Mouse (Mus musculus): ENCODE data around the gene Hectd3. TPM values are rescaled to one million over a fixed set of nuclear protein-coding genes. Genes with fewer than 3 reads are reported as not detected.

Hectd3 gene
- 6.3 and 7.4 TPM in 2 replicates for polyA plus RNA-seq (2015; fragmentation: Nextera tagmentation; extraction: Ambion mirVana)

DNA sequence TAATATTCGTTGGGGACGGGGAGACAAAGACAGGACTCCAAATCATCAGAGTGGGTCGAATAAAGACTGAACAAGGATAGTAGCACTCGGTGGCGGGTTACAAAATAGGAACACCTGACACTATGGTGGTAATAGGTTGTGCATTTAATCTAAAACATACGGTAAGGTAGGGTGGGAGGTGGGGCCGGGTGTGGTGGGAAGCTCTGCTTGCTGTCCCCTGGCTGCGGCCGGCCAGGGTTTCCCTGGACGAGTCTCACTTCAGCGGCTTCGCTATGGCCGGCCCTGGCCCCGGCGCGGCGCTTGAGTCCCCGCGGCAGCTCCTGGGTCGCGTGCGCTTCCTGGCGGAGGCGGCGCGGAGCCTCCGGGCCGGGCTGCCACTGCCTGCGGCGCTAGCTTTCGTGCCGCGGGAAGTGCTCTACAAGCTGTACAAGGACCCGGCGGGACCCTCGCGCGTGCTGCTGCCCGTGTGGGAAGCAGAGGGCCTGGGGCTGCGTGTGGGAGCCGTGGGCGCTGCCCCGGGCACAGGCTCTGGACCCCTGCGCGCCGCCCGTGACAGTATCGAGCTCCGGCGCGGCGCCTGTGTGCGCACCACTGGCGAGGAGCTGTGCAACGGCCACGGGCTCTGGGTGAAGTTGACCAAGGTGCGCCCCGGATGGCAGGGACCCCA lies at the start of gene Hectd3:
TSS of gene Hectd3 (plus strand) at position 187 of the 667 bp plus-strand sequence.
- Histone ChIP-seq H3K9me3 (ENCODE audit: control insufficient read depth, low read length) (no peaks in the 10 kb centered on the region), H3K4me3 (ENCODE audit: low read depth, low read length) (peak within 1 kb of the TSS; percentile 86), H3K27me3 (ENCODE audit: control insufficient read depth, insufficient read depth, low read length) (no peaks in the 10 kb centered on the region), H3K4me1 (replicated peaks; ENCODE audit: control insufficient read depth, insufficient read depth) (peaks cover 7% of the 10 kb centered on the region), H3K9ac (ENCODE audit: low read length) (peak within 1 kb of the TSS; percentile 83), H3K27ac (replicated peaks) (peak within 1 kb of the TSS; percentile 82), H3K36me3 (ENCODE audit: control insufficient read depth, insufficient read depth, low read length) (peaks cover 8% of the 10 kb centered on the region), H3K4me2 (replicated peaks; ENCODE audit: low read depth) (peak within 1 kb of the TSS; percentile 97)
- peak; percentile 59 for ATAC-seq (ENCODE audit: low FRiP score, low TSS enrichment)
- peak; percentile 74 for DNase-seq (ENCODE audit: low spot score)
- TF ChIP-seq CTCF (IDR thresholded peaks at IDR 0.05; ENCODE audit: low read depth), result peak; percentile 11; the same call in 1 of the 2 replicates
- TF ChIP-seq EP300 (optimal IDR thresholded peaks at IDR 0.05), result no peak
- WGBS, result under 1% methylated on average over 58 of the region's 58 CpGs

DNA sequence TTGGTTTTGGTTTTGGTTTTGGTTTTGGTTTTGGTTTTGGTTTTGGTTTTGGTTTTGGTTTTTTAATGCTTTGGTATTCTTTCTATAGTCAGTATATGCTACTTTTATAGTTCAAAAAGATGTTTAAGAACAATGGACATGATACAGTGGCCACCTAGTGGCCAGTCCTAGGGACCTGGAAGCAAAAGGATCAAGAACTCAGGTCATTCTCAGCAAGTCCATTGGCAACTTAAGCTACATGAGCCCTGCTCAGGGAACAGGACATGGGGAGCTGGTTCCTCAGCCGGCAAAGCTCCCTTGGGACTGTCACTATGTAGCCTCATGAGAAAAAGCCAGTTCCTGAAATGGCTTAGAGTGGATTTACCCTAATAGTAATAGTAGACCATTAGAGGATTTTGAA lies 43.5 kb upstream of the Hectd3 start:
- Histone ChIP-seq H3K36me3 (ENCODE audit: control insufficient read depth, insufficient read depth, low read length) (no peaks in the 10 kb centered on the region), H3K27me3 (ENCODE audit: control insufficient read depth, insufficient read depth, low read length) (no peaks in the 10 kb centered on the region), H3K27ac (replicated peaks) (no peak overlapping the region), H3K4me3 (ENCODE audit: low read depth, low read length) (no peak overlapping the region), H3K9ac (ENCODE audit: low read length) (no peak overlapping the region), H3K4me1 (replicated peaks; ENCODE audit: control insufficient read depth, insufficient read depth) (no peaks in the 10 kb centered on the region), H3K9me3 (ENCODE audit: control insufficient read depth, low read length) (no peaks in the 10 kb centered on the region), H3K4me2 (replicated peaks; ENCODE audit: low read depth) (no peak overlapping the region)
- no peak for DNase-seq (ENCODE audit: low spot score)
- ATAC-seq (ENCODE audit: low FRiP score, low TSS enrichment), result no peak
- 52% methylated on average over 1 of the region's 1 CpGs for WGBS
- TF ChIP-seq EP300 (optimal IDR thresholded peaks at IDR 0.05), result no peak
- TF ChIP-seq CTCF (IDR thresholded peaks at IDR 0.05; ENCODE audit: low read depth), result peak; percentile 48

DNA sequence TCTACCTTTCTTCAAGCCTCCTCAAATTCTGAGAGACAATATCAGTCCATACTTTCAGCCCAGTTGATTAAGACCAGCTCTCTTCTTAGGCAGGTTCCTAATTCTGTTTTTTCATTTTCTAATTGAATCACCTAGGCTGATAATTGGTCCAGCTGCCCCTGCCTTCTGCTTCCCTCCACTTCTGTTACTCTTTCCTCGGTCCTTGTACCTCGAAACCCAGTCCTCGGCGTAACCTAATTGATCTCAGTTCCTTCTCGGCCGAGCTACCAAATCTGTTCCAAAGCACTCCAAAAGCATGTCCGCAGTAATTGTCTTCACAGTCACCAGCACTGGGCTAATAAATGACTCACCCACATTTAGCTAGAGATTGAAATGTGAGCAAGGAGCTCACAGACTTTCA lies 40.2 kb upstream of the Hectd3 start:
- Histone ChIP-seq H3K9me3 (ENCODE audit: control insufficient read depth, low read length) (no peaks in the 10 kb centered on the region), H3K27me3 (ENCODE audit: control insufficient read depth, insufficient read depth, low read length) (no peaks in the 10 kb centered on the region), H3K4me3 (ENCODE audit: low read depth, low read length) (no peak overlapping the region), H3K4me1 (replicated peaks; ENCODE audit: control insufficient read depth, insufficient read depth) (no peaks in the 10 kb centered on the region), H3K27ac (replicated peaks) (no peak overlapping the region), H3K9ac (ENCODE audit: low read length) (no peak overlapping the region), H3K36me3 (ENCODE audit: control insufficient read depth, insufficient read depth, low read length) (no peaks in the 10 kb centered on the region), H3K4me2 (replicated peaks; ENCODE audit: low read depth) (no peak overlapping the region)
- ATAC-seq (ENCODE audit: low FRiP score, low TSS enrichment) (no peak), DNase-seq (ENCODE audit: low spot score) (no peak)
- TF ChIP-seq CTCF (IDR thresholded peaks at IDR 0.05; ENCODE audit: low read depth), result no peak
- no peak for TF ChIP-seq EP300 (optimal IDR thresholded peaks at IDR 0.05)
- WGBS, result 90% methylated on average over 7 of the region's 7 CpGs

DNA sequence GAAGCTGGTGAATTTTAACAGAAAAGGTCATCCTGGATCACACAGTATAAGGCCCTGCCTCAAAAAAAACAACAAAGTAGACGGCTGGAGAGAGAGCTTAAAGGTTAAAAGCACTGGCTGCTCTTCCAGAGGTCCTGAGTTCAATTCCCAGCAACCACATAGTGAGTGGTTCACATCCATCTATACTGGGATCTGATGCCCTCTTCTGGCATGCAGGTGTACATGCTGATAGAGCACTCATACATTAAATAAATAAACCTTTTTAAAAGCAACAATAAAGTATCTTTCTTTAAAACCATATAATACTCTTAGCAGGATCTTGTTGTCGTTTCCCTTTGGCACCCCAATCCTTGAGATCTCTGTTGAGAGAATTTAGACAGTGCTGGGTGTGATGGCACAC lies 18.6 kb upstream of the Hectd3 start:
- no peaks in the 10 kb centered on the region for H3K27me3 ChIP-seq (ENCODE audit: control insufficient read depth, insufficient read depth, low read length)
- no peak for ATAC-seq (ENCODE audit: low FRiP score, low TSS enrichment)
- 59% methylated on average over 2 of the region's 2 CpGs for WGBS

DNA sequence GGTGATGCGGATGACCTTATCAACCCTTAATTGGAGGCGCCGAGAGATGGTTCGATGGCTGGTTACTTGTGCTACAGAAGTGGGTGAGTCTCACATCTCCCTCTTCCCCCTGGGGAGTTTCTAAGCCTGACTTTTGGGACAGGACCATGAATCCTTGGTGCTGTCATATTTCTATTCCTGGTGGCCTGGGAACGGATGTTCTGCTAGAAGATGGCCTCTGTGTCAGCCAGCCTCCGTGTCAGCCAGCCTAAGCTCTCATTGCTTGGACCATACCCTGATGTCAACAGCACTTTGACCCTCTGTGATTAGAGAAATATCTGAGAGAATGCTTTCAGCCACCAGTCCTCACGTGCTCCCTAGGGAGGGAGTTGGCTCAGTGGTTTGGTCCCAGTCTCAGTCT lies 9.4 kb upstream of the Hectd3 start:
- DNase-seq (ENCODE audit: low spot score), result no peak
- TF ChIP-seq EP300 (optimal IDR thresholded peaks at IDR 0.05) (no peak), CTCF (IDR thresholded peaks at IDR 0.05; ENCODE audit: low read depth) (no peak)
- no peak overlapping the region for H3K4me2 ChIP-seq (replicated peaks; ENCODE audit: low read depth)
- no peaks in the 10 kb centered on the region for H3K4me1 ChIP-seq (replicated peaks; ENCODE audit: control insufficient read depth, insufficient read depth)
- no peaks in the 10 kb centered on the region for H3K27me3 ChIP-seq (ENCODE audit: control insufficient read depth, insufficient read depth, low read length)
- H3K4me3 ChIP-seq (ENCODE audit: low read depth, low read length), result no peak overlapping the region
- H3K9ac ChIP-seq (ENCODE audit: low read length), result no peak overlapping the region
- H3K9me3 ChIP-seq (ENCODE audit: control insufficient read depth, low read length), result no peaks in the 10 kb centered on the region
- no peak overlapping the region for H3K27ac ChIP-seq (replicated peaks)
- no peaks in the 10 kb centered on the region for H3K36me3 ChIP-seq (ENCODE audit: control insufficient read depth, insufficient read depth, low read length)
- WGBS, result 86% methylated on average over 7 of the region's 7 CpGs
- no peak for ATAC-seq (ENCODE audit: low FRiP score, low TSS enrichment)

More for the DNA sequence above, 18.6 kb upstream of the Hectd3 start:
- TF ChIP-seq EP300 (optimal IDR thresholded peaks at IDR 0.05), result no peak
- peak; percentile 52 for TF ChIP-seq CTCF (IDR thresholded peaks at IDR 0.05; ENCODE audit: low read depth)
- Histone ChIP-seq H3K27ac (replicated peaks) (no peak overlapping the region), H3K4me1 (replicated peaks; ENCODE audit: control insufficient read depth, insufficient read depth) (no peaks in the 10 kb centered on the region), H3K9ac (ENCODE audit: low read length) (no peak overlapping the region), H3K36me3 (ENCODE audit: control insufficient read depth, insufficient read depth, low read length) (no peaks in the 10 kb centered on the region), H3K9me3 (ENCODE audit: control insufficient read depth, low read length) (no peaks in the 10 kb centered on the region), H3K4me3 (ENCODE audit: low read depth, low read length) (no peak overlapping the region), H3K4me2 (replicated peaks; ENCODE audit: low read depth) (no peak overlapping the region)
- no peak for DNase-seq (ENCODE audit: low spot score)

DNA sequence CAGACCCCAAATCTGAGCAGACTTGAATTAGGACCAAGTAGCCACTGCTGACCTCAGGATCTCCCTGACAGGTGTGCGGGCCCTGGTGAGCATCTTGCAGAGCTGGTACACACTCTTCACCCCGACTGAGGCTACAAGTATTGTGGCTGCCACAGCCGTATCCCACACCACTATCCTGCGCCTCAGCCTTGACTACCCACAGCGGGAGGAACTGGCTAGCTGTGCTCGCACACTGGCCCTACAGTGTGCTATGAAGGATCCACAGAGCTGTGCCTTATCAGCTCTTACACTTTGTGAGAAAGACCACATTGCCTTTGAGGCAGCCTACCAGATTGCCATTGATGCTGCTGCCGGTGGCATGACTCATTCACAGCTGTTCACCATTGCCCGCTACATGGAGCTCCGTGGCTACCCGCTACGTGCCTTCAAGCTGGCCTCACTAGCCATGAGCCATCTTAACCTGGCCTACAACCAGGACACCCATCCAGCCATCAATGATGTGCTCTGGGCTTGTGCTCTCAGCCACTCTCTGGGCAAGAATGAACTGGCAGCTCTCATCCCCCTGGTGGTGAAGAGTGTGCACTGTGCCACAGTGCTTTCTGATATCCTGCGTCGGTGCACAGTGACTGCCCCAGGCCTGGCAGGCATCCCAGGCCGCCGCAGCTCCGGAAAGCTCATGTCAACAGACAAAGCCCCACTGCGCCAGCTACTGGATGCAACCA lies 8.6 kb upstream of the Hectd3 start:
- TF ChIP-seq CTCF (IDR thresholded peaks at IDR 0.05; ENCODE audit: low read depth) (peak; percentile 85), EP300 (optimal IDR thresholded peaks at IDR 0.05) (no peak)
- Histone ChIP-seq H3K4me2 (replicated peaks; ENCODE audit: low read depth) (no peak overlapping the region), H3K4me1 (replicated peaks; ENCODE audit: control insufficient read depth, insufficient read depth) (no peaks in the 10 kb centered on the region), H3K9me3 (ENCODE audit: control insufficient read depth, low read length) (no peaks in the 10 kb centered on the region), H3K27me3 (ENCODE audit: control insufficient read depth, insufficient read depth, low read length) (no peaks in the 10 kb centered on the region), H3K27ac (replicated peaks) (no peak overlapping the region), H3K36me3 (ENCODE audit: control insufficient read depth, insufficient read depth, low read length) (no peaks in the 10 kb centered on the region), H3K9ac (ENCODE audit: low read length) (no peak overlapping the region), H3K4me3 (ENCODE audit: low read depth, low read length) (no peak overlapping the region)
- peak; percentile 85 for ATAC-seq (ENCODE audit: low FRiP score, low TSS enrichment)
- WGBS, result 60% methylated on average over 17 of the region's 17 CpGs
- peak; percentile 82 for DNase-seq (ENCODE audit: low spot score)

Measured in stomach, postnatal 0 days (tissue).